Mouse (Mus musculus): ENCODE measurements around the gene Uaca.

- no peak for TF ChIP-seq CTCF (IDR thresholded peaks at IDR 0.05; ENCODE audit: borderline replicate concordance, control insufficient read depth, extremely low read depth, insufficient read depth, low read length, poor library complexity)
- no peak for TF ChIP-seq POLR2A (IDR thresholded peaks at IDR 0.05; ENCODE audit: control insufficient read depth, extremely low read depth, insufficient read depth, low read length, poor library complexity)
These were observed 126.9 kb downstream of the Uaca start for GRCm38 (mm10) chr9:60921287-60921686.

All from thymus, adult 2 months (tissue).